Mouse (Mus musculus): Measurements from ENCODE around the gene Teddm2. TPM values are rescaled to one million over a fixed set of nuclear protein-coding genes. Genes with fewer than 3 reads are reported as not detected.
A peak's percentile ranks its signal among the peaks of the same experiment; 100 is the strongest.

The Teddm2 gene
- 0.57 and 0.93 TPM in 2 replicates for polyA plus RNA-seq (2012; rRNA removed)

DNA sequence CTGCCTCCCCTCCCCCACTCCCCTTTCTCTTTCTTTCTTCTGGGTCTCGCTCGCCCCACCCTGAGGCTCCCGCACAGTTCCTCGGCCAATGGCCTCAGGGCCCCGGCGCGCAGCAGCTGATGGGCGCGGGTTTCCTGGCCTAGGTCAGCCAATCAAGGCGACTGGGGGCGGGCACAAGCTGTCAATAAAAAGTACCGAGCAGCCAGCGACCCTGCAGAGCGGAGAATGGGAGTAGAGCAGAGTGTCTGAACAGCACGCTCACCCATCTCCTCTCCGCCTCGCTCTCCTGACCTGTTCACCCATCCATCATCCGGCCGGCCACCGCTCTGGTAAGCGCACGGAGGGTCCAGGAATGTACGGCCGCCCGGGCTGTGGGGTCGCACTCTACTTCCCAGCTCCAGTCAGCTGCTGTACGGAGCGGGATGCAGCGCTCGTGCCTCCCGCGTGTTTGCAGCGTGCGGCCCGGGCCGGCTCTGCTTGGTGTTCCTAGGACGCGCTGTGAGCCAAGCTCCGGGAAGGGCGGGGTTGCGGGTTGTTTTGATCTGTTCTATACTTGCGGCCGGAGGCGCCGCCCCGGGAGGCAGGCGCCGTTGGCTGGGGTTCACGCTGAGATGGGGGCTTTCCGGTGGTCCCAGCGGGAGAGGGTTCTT lies at the start of gene Teddm2, which contains the start of gene Glul:
TSS of gene Teddm2 (minus strand) at position 498 of the 650 bp plus-strand sequence.
TSS of gene Glul (plus strand) at position 214 of the 650 bp plus-strand sequence.
- Histone ChIP-seq H3K36me3 (ENCODE audit: control insufficient read depth, insufficient read depth, low read length) (peaks cover 19% of the 10 kb centered on the region), H3K4me1 (replicated peaks; ENCODE audit: control insufficient read depth, insufficient read depth, low read length) (peaks cover 13% of the 10 kb centered on the region), H3K4me3 (ENCODE audit: control insufficient read depth, insufficient read depth, low read length) (peak within 1 kb of the TSS; percentile 90), H3K27me3 (ENCODE audit: control insufficient read depth, insufficient read depth, low read length) (no peaks in the 10 kb centered on the region), H3K27ac (ENCODE audit: control insufficient read depth, insufficient read depth, low read length) (peak within 1 kb of the TSS; percentile 60)
- TF ChIP-seq CTCF (IDR thresholded peaks at IDR 0.05; ENCODE audit: borderline replicate concordance, control insufficient read depth, extremely low read depth, insufficient read depth, low read length, poor library complexity), result peak; percentile 32; the same call in 1 of the 2 replicates
- peak; percentile 98 for TF ChIP-seq POLR2A (IDR thresholded peaks at IDR 0.05; ENCODE audit: control insufficient read depth, extremely low read depth, insufficient read depth, low read length, poor library complexity)
- WGBS, result under 1% methylated on average over 51 of the region's 51 CpGs
- DNase-seq, result peak; percentile 95

DNA sequence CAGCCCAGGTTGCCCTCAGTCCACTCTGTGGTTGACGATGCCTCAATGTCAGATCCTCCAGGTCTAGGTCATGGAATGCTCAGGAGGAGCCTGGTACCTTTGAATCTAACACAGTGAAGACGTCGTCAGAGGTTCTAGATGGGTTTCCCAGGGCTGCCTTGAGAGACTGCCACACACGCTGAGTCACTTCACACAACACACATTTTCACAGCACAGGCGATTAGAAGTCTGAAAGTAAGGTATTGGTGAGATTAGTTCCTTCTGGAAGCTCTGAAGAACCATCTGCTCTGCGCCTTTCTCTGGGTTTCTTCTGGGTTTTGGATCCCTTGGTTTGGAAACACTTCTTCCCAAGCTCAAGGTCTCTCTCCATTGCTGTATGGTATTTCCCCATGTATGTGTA lies 47.8 kb upstream of the Teddm2 start:
- H3K36me3 ChIP-seq (ENCODE audit: control insufficient read depth, insufficient read depth, low read length), result no peaks in the 10 kb centered on the region
- TF ChIP-seq POLR2A (IDR thresholded peaks at IDR 0.05; ENCODE audit: control insufficient read depth, extremely low read depth, insufficient read depth, low read length, poor library complexity), result no peak
- TF ChIP-seq CTCF (IDR thresholded peaks at IDR 0.05; ENCODE audit: borderline replicate concordance, control insufficient read depth, extremely low read depth, insufficient read depth, low read length, poor library complexity), result no peak
- H3K4me1 ChIP-seq (replicated peaks; ENCODE audit: control insufficient read depth, insufficient read depth, low read length), result no peaks in the 10 kb centered on the region
- DNase-seq, result no peak
- H3K4me3 ChIP-seq (ENCODE audit: control insufficient read depth, insufficient read depth, low read length), result no peak overlapping the region
- 96% methylated on average over 6 of the region's 6 CpGs for WGBS
- H3K27me3 ChIP-seq (ENCODE audit: control insufficient read depth, insufficient read depth, low read length), result no peaks in the 10 kb centered on the region
- no peak overlapping the region for H3K27ac ChIP-seq (ENCODE audit: control insufficient read depth, insufficient read depth, low read length)

DNA sequence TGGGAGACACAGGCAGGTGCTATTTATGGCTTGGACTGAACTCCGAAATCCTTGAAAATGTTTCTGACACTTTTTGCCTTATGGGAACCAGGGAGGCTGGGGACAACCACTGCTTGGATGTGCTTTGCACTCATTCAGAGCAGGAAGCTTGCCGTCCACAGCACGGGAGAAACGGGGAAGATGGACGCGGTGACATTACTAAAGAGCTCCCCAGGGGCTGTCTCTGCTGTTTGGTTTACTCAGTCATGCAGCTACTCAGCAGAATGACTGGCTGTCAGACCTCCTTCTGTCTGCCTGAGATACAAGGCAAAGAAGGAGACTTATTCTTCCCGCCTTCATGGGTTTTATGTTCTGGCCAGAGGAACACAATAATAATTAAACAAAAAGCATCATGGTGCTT lies 46.9 kb upstream of the Teddm2 start:
- Histone ChIP-seq H3K27ac (ENCODE audit: control insufficient read depth, insufficient read depth, low read length) (no peak overlapping the region), H3K27me3 (ENCODE audit: control insufficient read depth, insufficient read depth, low read length) (no peaks in the 10 kb centered on the region), H3K4me1 (replicated peaks; ENCODE audit: control insufficient read depth, insufficient read depth, low read length) (no peaks in the 10 kb centered on the region), H3K36me3 (ENCODE audit: control insufficient read depth, insufficient read depth, low read length) (no peaks in the 10 kb centered on the region), H3K4me3 (ENCODE audit: control insufficient read depth, insufficient read depth, low read length) (no peak overlapping the region)
- TF ChIP-seq POLR2A (IDR thresholded peaks at IDR 0.05; ENCODE audit: control insufficient read depth, extremely low read depth, insufficient read depth, low read length, poor library complexity) (no peak), CTCF (IDR thresholded peaks at IDR 0.05; ENCODE audit: borderline replicate concordance, control insufficient read depth, extremely low read depth, insufficient read depth, low read length, poor library complexity) (no peak)
- no peak for DNase-seq
- 91% methylated on average over 7 of the region's 7 CpGs for WGBS

DNA sequence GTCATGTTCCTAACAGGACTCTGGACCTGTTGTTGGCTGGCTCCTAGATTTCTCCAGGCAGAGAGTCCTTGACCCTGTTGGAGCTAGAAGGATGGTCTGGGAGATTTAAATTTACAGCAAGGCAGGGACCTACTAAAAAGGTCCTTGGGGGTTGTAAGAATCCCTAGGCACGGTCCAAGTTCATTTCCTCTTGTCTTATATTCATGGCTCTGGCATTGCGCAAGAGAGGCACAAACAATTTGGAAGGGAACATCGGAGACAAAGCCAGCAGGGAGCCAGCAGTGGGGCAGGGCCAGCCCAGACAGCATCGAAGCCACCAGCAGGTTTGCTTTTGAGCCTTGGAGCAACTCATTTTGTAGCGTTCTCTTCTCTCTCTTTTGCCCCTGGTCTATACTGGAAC lies 45.2 kb upstream of the Teddm2 start:
- no peak for TF ChIP-seq CTCF (IDR thresholded peaks at IDR 0.05; ENCODE audit: borderline replicate concordance, control insufficient read depth, extremely low read depth, insufficient read depth, low read length, poor library complexity)
- TF ChIP-seq POLR2A (IDR thresholded peaks at IDR 0.05; ENCODE audit: control insufficient read depth, extremely low read depth, insufficient read depth, low read length, poor library complexity), result no peak
- Histone ChIP-seq H3K27ac (ENCODE audit: control insufficient read depth, insufficient read depth, low read length) (no peak overlapping the region), H3K27me3 (ENCODE audit: control insufficient read depth, insufficient read depth, low read length) (no peaks in the 10 kb centered on the region), H3K36me3 (ENCODE audit: control insufficient read depth, insufficient read depth, low read length) (no peaks in the 10 kb centered on the region), H3K4me3 (ENCODE audit: control insufficient read depth, insufficient read depth, low read length) (no peak overlapping the region), H3K4me1 (replicated peaks; ENCODE audit: control insufficient read depth, insufficient read depth, low read length) (no peaks in the 10 kb centered on the region)
- no peak for DNase-seq
- 90% methylated on average over 5 of the region's 5 CpGs for WGBS

DNA sequence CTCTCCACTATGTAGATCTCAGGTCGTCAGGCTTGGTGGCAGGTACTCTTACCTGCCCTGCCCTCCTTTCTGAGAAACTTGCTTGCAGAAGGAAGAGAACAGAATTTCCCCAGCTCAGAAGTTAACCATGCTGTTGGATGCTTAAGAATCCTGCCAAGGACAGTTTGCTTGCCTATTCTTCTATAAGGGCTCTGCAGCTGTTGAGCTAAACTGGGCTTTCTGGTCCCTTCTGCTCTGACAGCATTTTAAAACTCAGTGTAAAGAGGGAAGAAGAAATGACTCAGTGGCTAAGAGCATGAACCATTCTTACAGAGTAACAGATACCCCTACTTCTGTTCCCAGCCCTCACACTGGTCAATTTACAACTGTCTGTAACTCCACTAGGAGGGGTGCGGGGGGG lies 41.0 kb upstream of the Teddm2 start:
- H3K4me1 ChIP-seq (replicated peaks; ENCODE audit: control insufficient read depth, insufficient read depth, low read length), result no peaks in the 10 kb centered on the region
- H3K36me3 ChIP-seq (ENCODE audit: control insufficient read depth, insufficient read depth, low read length), result no peaks in the 10 kb centered on the region
- no peaks in the 10 kb centered on the region for H3K27me3 ChIP-seq (ENCODE audit: control insufficient read depth, insufficient read depth, low read length)
- TF ChIP-seq CTCF (IDR thresholded peaks at IDR 0.05; ENCODE audit: borderline replicate concordance, control insufficient read depth, extremely low read depth, insufficient read depth, low read length, poor library complexity) (no peak), POLR2A (IDR thresholded peaks at IDR 0.05; ENCODE audit: control insufficient read depth, extremely low read depth, insufficient read depth, low read length, poor library complexity) (no peak)
- no peak overlapping the region for H3K27ac ChIP-seq (ENCODE audit: control insufficient read depth, insufficient read depth, low read length)
- DNase-seq, result no peak
- H3K4me3 ChIP-seq (ENCODE audit: control insufficient read depth, insufficient read depth, low read length), result no peak overlapping the region
- 91% methylated on average over 2 of the region's 2 CpGs for WGBS

DNA sequence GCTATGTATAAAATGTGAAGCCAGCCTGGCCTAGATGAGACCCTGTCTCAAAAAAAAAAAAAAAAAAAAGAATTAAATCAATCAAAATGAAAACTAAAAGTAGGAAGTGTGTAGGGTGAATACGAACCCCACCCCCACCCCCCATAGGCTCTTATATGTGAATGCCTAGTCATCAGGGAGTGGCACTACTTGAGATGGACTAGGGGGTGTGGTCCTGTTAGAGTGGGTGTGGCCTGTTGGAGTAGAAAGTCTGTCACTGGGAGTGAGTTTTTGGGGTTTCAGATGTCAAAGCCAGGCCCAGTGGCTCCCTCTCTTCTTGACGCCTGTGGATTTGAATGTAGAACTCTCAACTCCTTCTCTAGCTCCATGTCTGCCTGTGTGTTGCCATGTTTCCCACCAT lies 37.0 kb upstream of the Teddm2 start:
- no peaks in the 10 kb centered on the region for H3K4me1 ChIP-seq (replicated peaks; ENCODE audit: control insufficient read depth, insufficient read depth, low read length)
- TF ChIP-seq POLR2A (IDR thresholded peaks at IDR 0.05; ENCODE audit: control insufficient read depth, extremely low read depth, insufficient read depth, low read length, poor library complexity), result no peak
- TF ChIP-seq CTCF (IDR thresholded peaks at IDR 0.05; ENCODE audit: borderline replicate concordance, control insufficient read depth, extremely low read depth, insufficient read depth, low read length, poor library complexity), result no peak
- H3K4me3 ChIP-seq (ENCODE audit: control insufficient read depth, insufficient read depth, low read length), result no peak overlapping the region
- DNase-seq, result no peak
- no peaks in the 10 kb centered on the region for H3K36me3 ChIP-seq (ENCODE audit: control insufficient read depth, insufficient read depth, low read length)
- no peak overlapping the region for H3K27ac ChIP-seq (ENCODE audit: control insufficient read depth, insufficient read depth, low read length)
- no peaks in the 10 kb centered on the region for H3K27me3 ChIP-seq (ENCODE audit: control insufficient read depth, insufficient read depth, low read length)
- 100% methylated on average over 2 of the region's 2 CpGs for WGBS

Data from thymus, adult 2 months (tissue).